Mouse (Mus musculus): ENCODE measurements around the gene Rab5c. TPM values are rescaled to one million over a fixed set of nuclear protein-coding genes. Genes with fewer than 3 reads are reported as not detected.

Rab5c gene
- total and polyA plus RNA-seq, 3 experiments = 121 to 156 (median 150) TPM

GRCm38 (mm10) chr11:100724919-100725512 is 13.0 kb downstream of the Rab5c start:
- Histone ChIP-seq H3K79me2 (replicated peaks; ENCODE audit: control insufficient read depth, extremely low read depth, insufficient read depth, poor library complexity, severe bottlenecking) (peaks cover 61% of the 10 kb centered on the region), H3K27me3 (replicated peaks) (no peaks in the 10 kb centered on the region), H3K9ac (ENCODE audit: insufficient read depth, low read depth) (no peak overlapping the region), H3K27ac (ENCODE audit: insufficient read depth, low read depth) (no peak overlapping the region), H3K36me3 (replicated peaks in 1 of 2; ENCODE audit: control insufficient read depth in 1 of 2, insufficient read depth in 1 of 2, low read length in 1 of 2) (peaks cover 6 to 77% of the 10 kb centered on the region in 2 experiments), H3K4me3 (replicated peaks in 1 of 3; ENCODE audit: low read depth in 2 of 3, low read length in 2 of 3, poor library complexity in 1 of 3) (no peak overlapping the region), H3K9me3 (replicated peaks; ENCODE audit: low read length) (no peaks in the 10 kb centered on the region), H3K4me2 (ENCODE audit: insufficient read depth, low read depth, poor library complexity, severe bottlenecking) (no peak overlapping the region), H3K4me1 (ENCODE audit: control insufficient read depth in 1 of 2, insufficient read depth in 2 of 2) (peaks cover 6 to 85% of the 10 kb centered on the region in 2 experiments; a peak in 3 of 4 replicates)
- dilution Hi-C loops (cut with MboI; ENCODE audit: extremely low pct_ligation_motif_present, extremely low pct_unique_long_range_greater_than_20kb, low sequenced_read_pairs) (no loop called here), in situ Hi-C loops (cut with MboI; ENCODE audit: low pct_ligation_motif_present, low pct_unique_long_range_greater_than_20kb, low sequenced_read_pairs) (no loop called here)
- TF ChIP-seq SIN3A (IDR thresholded peaks at IDR 0.05; ENCODE audit: low read length) = no peak
- no peak for TF ChIP-seq ZNF384 (IDR thresholded peaks at IDR 0.05; ENCODE audit: low read depth, low read length)
- TF ChIP-seq JUND (conservative IDR thresholded peaks at IDR 0.05; ENCODE audit: low read depth, low read length) = no peak
- TF ChIP-seq ELF1 (IDR thresholded peaks at IDR 0.05; ENCODE audit: low read depth, low read length) = no peak
- no peak for TF ChIP-seq UBTF (IDR thresholded peaks at IDR 0.05; ENCODE audit: low read depth, low read length)
- no peak for TF ChIP-seq IRF4 (IDR thresholded peaks at IDR 0.05; ENCODE audit: low read depth, low read length)
- no peak for TF ChIP-seq EP300 (IDR thresholded peaks at IDR 0.05; ENCODE audit: low read length)
- TF ChIP-seq MAFK (IDR thresholded peaks at IDR 0.05; ENCODE audit: insufficient replicate concordance, low read length) = no peak
- no peak for TF ChIP-seq ZC3H11A (IDR thresholded peaks at IDR 0.05; ENCODE audit: low read depth, low read length)
- TF ChIP-seq E2F4 (IDR thresholded peaks at IDR 0.05; ENCODE audit: insufficient replicate concordance, low read depth, low read length) = no peak
- TF ChIP-seq JUN (IDR thresholded peaks at IDR 0.05; ENCODE audit: insufficient read depth, low read depth, low read length) = no peak
- TF ChIP-seq USF2 (conservative IDR thresholded peaks at IDR 0.05; ENCODE audit: low read depth, low read length) = no peak
- no peak for TF ChIP-seq CHD1 (IDR thresholded peaks at IDR 0.05; ENCODE audit: low read depth, low read length)
- no peak for DNase-seq (ENCODE audit: extremely low read depth)

- Histone ChIP-seq H3K27ac (ENCODE audit: insufficient read depth, low read depth) (no peak overlapping the region), H3K9ac (ENCODE audit: insufficient read depth, low read depth) (no peak overlapping the region), H3K9me3 (replicated peaks; ENCODE audit: low read length) (no peaks in the 10 kb centered on the region), H3K79me2 (replicated peaks; ENCODE audit: control insufficient read depth, extremely low read depth, insufficient read depth, poor library complexity, severe bottlenecking) (peaks cover 50% of the 10 kb centered on the region), H3K36me3 (replicated peaks in 1 of 2; ENCODE audit: control insufficient read depth in 1 of 2, insufficient read depth in 1 of 2, low read length in 1 of 2) (peaks cover 25 to 81% of the 10 kb centered on the region in 2 experiments), H3K4me1 (ENCODE audit: control insufficient read depth in 1 of 2, insufficient read depth in 2 of 2) (peaks cover 8 to 67% of the 10 kb centered on the region in 2 experiments), H3K4me3 (replicated peaks in 1 of 3; ENCODE audit: low read depth in 2 of 3, low read length in 2 of 3, poor library complexity in 1 of 3) (no peak overlapping the region), H3K27me3 (replicated peaks) (no peaks in the 10 kb centered on the region), H3K4me2 (ENCODE audit: insufficient read depth, low read depth, poor library complexity, severe bottlenecking) (no peak overlapping the region)
- in situ Hi-C loops (cut with MboI; ENCODE audit: low pct_ligation_motif_present, low pct_unique_long_range_greater_than_20kb, low sequenced_read_pairs) (no loop called here), dilution Hi-C loops (cut with MboI; ENCODE audit: extremely low pct_ligation_motif_present, extremely low pct_unique_long_range_greater_than_20kb, low sequenced_read_pairs) (no loop called here)
- TF ChIP-seq ETS1 (conservative IDR thresholded peaks at IDR 0.05; ENCODE audit: low read depth, low read length) = no peak
- no peak for TF ChIP-seq EP300 (IDR thresholded peaks at IDR 0.05; ENCODE audit: low read length)
- TF ChIP-seq HCFC1 (IDR thresholded peaks at IDR 0.05; ENCODE audit: low read depth, low read length) = no peak
- TF ChIP-seq USF2 (conservative IDR thresholded peaks at IDR 0.05; ENCODE audit: low read depth, low read length) = no peak
- TF ChIP-seq IRF4 (IDR thresholded peaks at IDR 0.05; ENCODE audit: low read depth, low read length) = no peak
- TF ChIP-seq SIN3A (IDR thresholded peaks at IDR 0.05; ENCODE audit: low read length) = no peak
- TF ChIP-seq TCF12 (IDR thresholded peaks at IDR 0.05; ENCODE audit: low read depth, low read length) = no peak
- no peak for TF ChIP-seq MAFK (IDR thresholded peaks at IDR 0.05; ENCODE audit: insufficient replicate concordance, low read length)
- TF ChIP-seq JUND (conservative IDR thresholded peaks at IDR 0.05; ENCODE audit: low read depth, low read length) = no peak
- no peak for TF ChIP-seq UBTF (IDR thresholded peaks at IDR 0.05; ENCODE audit: low read depth, low read length)
- TF ChIP-seq MYC (IDR thresholded peaks at IDR 0.05; ENCODE audit: low read depth, low read length) = no peak
- no peak for TF ChIP-seq MAZ (IDR thresholded peaks at IDR 0.05; ENCODE audit: low read depth, low read length)
- TF ChIP-seq NELFE (IDR thresholded peaks at IDR 0.05; ENCODE audit: low read depth, low read length) = no peak
- no peak for TF ChIP-seq MXI1 (IDR thresholded peaks at IDR 0.05; ENCODE audit: low read depth, low read length)
- no peak for TF ChIP-seq TBP (conservative IDR thresholded peaks at IDR 0.05; ENCODE audit: low read depth, low read length)
- DNase-seq (ENCODE audit: extremely low read depth) = no peak
Measured at GRCm38 (mm10) chr11:100722493-100723028, 15.5 kb downstream of the Rab5c start.
